Mouse (Mus musculus) stomach, postnatal 0 days (tissue): ENCODE measurements around the gene Slfn4. TPM values are rescaled to one million over a fixed set of nuclear protein-coding genes. Genes with fewer than 3 reads are reported as not detected.
"Not testable (repeated sequence)": the region's sequence is repeated elsewhere in the genome, so short reads cannot be mapped to it uniquely, and the experiment has no call there.

ENCODE experiments used
- ATAC-seq: fragments of 200-750 bp; cut with Nextera tagmentation; 2 replicates; pipeline ENCODE4 v1.8.0; 2017; ENCODE audit not compliant: low FRiP score, low TSS enrichment
- DNase-seq: peaks from one replicate; pipeline ENCODE4 v3.0.0-alpha.2; 2016; ENCODE audit warnings: low spot score
- H3K27ac ChIP-seq: fragments of 300-500 bp; sonication (generic); replicated peaks from 2 replicates; pipeline ENCODE4 v1.5.1; 2014; ENCODE audit warnings: mild to moderate bottlenecking, control low read depth
- H3K27me3 ChIP-seq: fragments of 300-500 bp; sonication (generic); 2 replicates; pipeline ENCODE4 v1.6.1; 2014; ENCODE audit warnings: low read length; ENCODE audit not compliant: control insufficient read depth, insufficient read depth
- H3K36me3 ChIP-seq: fragments of 300-500 bp; sonication (generic); 2 replicates; pipeline ENCODE4 v1.6.1; 2014; ENCODE audit warnings: low read length, mixed read lengths; ENCODE audit not compliant: control insufficient read depth, insufficient read depth
- H3K4me1 ChIP-seq: fragments of 300-500 bp; sonication (generic); replicated peaks from 2 replicates; pipeline ENCODE4 v1.6.1; 2014; ENCODE audit warnings: antibody characterized with exemption; ENCODE audit not compliant: control insufficient read depth, insufficient read depth
- H3K4me2 ChIP-seq: fragments of 300-500 bp; sonication (generic); replicated peaks from 2 replicates; pipeline ENCODE4 v1.6.1; 2014; ENCODE audit warnings: low read depth, mild to moderate bottlenecking, control low read depth, moderate library complexity
- H3K4me3 ChIP-seq: fragments of 300-500 bp; sonication (generic); 2 replicates; pipeline ENCODE4 v1.5.1; 2014; ENCODE audit warnings: low read depth, low read length, control low read depth
- H3K9ac ChIP-seq: fragments of 300-500 bp; sonication (generic); 2 replicates; pipeline ENCODE4 v1.6.1; 2014; ENCODE audit warnings: mild to moderate bottlenecking, low read length, control low read depth, mixed read lengths
- H3K9me3 ChIP-seq: fragments of 300-500 bp; sonication (generic); 2 replicates; pipeline ENCODE4 v1.6.1; 2016; ENCODE audit warnings: low read length; ENCODE audit not compliant: control insufficient read depth
- CTCF ChIP-seq: IDR thresholded peaks from 2 replicates; pipeline ENCODE4 v1.5.1; 2016; ENCODE audit warnings: antibody characterized with exemption, low read depth, mild to moderate bottlenecking, moderate library complexity
- EP300 ChIP-seq: optimal IDR thresholded peaks from 2 replicates; pipeline ENCODE3; 2016; ENCODE audit warnings: antibody characterized with exemption
- WGBS: fragments of 180-500 bp; shearing (Covaris S2); extraction: QIAGEN DNeasy Blood & Tissue Kit; methylation state at CpG from one replicate; pipeline ENCODE4 v1.1.7; 2014; 5-methylcytosine and 5-hydroxymethylcytosine counted together
- polyA plus RNA-seq: library from polyadenylated mRNA; unstranded; fragments of >200 nt; fragmentation: Nextera tagmentation; extraction: Ambion mirVana; gene quantifications from 2 replicates; pipeline ENCODE4 v1.2.1, GENCODE M21; 2015

Slfn4 gene
- polyA plus RNA-seq, result 0.52 and 0.64 TPM in 2 replicates

GRCm38 (mm10) chr11:83174948-83175539 is at the start of gene Slfn4:
TSS of gene Slfn4 (plus strand) at chr11:83175186.
- ATAC-seq (peak; percentile 32; the same call in 1 of the 2 replicates), DNase-seq (no peak)
- H3K4me1 ChIP-seq, result no peaks in the 10 kb centered on the region
- 72% methylated on average over 12 of the region's 12 CpGs for WGBS
- H3K9ac ChIP-seq, result no peak within 1 kb of the TSS
- no peak for TF ChIP-seq EP300
- TF ChIP-seq CTCF, result no peak
- no peaks in the 10 kb centered on the region for H3K36me3 ChIP-seq
- no peak within 1 kb of the TSS for H3K4me3 ChIP-seq
- H3K27me3 ChIP-seq, result no peaks in the 10 kb centered on the region
- H3K9me3 ChIP-seq, result no peaks in the 10 kb centered on the region
- no peak within 1 kb of the TSS for H3K4me2 ChIP-seq
- H3K27ac ChIP-seq, result no peak within 1 kb of the TSS

GRCm38 (mm10) chr11:83125633-83126032 is 49.4 kb upstream of the Slfn4 start:
- H3K9me3 ChIP-seq, H3K4me1 ChIP-seq, DNase-seq, H3K9ac ChIP-seq, H3K4me3 ChIP-seq, ATAC-seq, H3K27ac ChIP-seq, H3K4me2 ChIP-seq, H3K36me3 ChIP-seq, H3K27me3 ChIP-seq: not testable (repeated sequence)
- WGBS, result no CpG with 5 or more reads among the region's 1 CpGs

GRCm38 (mm10) chr11:83137253-83137652 is 37.7 kb upstream of the Slfn4 start:
- WGBS, result 89% methylated on average over 1 of the region's 2 CpGs
- not testable (repeated sequence) for H3K36me3 ChIP-seq, H3K4me2 ChIP-seq, H3K27me3 ChIP-seq, ATAC-seq, H3K9ac ChIP-seq, H3K4me1 ChIP-seq, H3K4me3 ChIP-seq, DNase-seq, H3K27ac ChIP-seq, H3K9me3 ChIP-seq

- H3K9me3 ChIP-seq, H3K36me3 ChIP-seq, DNase-seq, H3K27me3 ChIP-seq, H3K27ac ChIP-seq, H3K9ac ChIP-seq, H3K4me1 ChIP-seq, H3K4me3 ChIP-seq, ATAC-seq, H3K4me2 ChIP-seq: not testable (repeated sequence)
- no CpG with 5 or more reads among the region's 1 CpGs for WGBS
These were observed 26.0 kb upstream of the Slfn4 start for GRCm38 (mm10) chr11:83148939-83149338.

- 73% methylated on average over 12 of the region's 12 CpGs for WGBS
- DNase-seq, result no peak
- Histone ChIP-seq H3K4me1 (no peaks in the 10 kb centered on the region), H3K4me3 (peak within 1 kb of the TSS; percentile 2; the same call in 1 of the 2 replicates), H3K9ac (no peak within 1 kb of the TSS), H3K27me3 (no peaks in the 10 kb centered on the region), H3K27ac (no peak within 1 kb of the TSS), H3K4me2 (no peak within 1 kb of the TSS), H3K9me3 (no peaks in the 10 kb centered on the region), H3K36me3 (no peaks in the 10 kb centered on the region)
- TF ChIP-seq CTCF (no peak), EP300 (no peak)
- no peak for ATAC-seq
These were observed 16.3 kb downstream of the Slfn4 start, which contains the start of gene Slfn3 for GRCm38 (mm10) chr11:83191134-83191893. TSS of gene Slfn3 (plus strand) at chr11:83191330.

GRCm38 (mm10) chr11:83192001-83192400 is 17.0 kb downstream of the Slfn4 start:
- peak; percentile 83 for TF ChIP-seq CTCF
- no peak for TF ChIP-seq EP300
- Histone ChIP-seq H3K4me2 (no peak overlapping the region), H3K4me1 (no peaks in the 10 kb centered on the region), H3K27me3 (no peaks in the 10 kb centered on the region), H3K27ac (no peak overlapping the region), H3K4me3 (no peak overlapping the region), H3K36me3 (no peaks in the 10 kb centered on the region), H3K9me3 (no peaks in the 10 kb centered on the region), H3K9ac (no peak overlapping the region)
- no peak for DNase-seq
- ATAC-seq, result no peak
- WGBS, result 51% methylated on average over 3 of the region's 3 CpGs
